26 mouse cellular contexts compared by ENCODE assay signal in genomic region chr4:8945116-8945515, GRCm38 (mm10).
DNase-seq lines count a peak whose midpoint lies in the region; ATAC-seq and TF ChIP-seq lines count a peak whose summit lies in the region.
"Had no signal": no experiment of that assay in that cellular context is flagged by ENCODE, and none has a peak within 500 bp of the region (broad histone marks: within the 10 kb centered on the region; RNA-seq: fewer than 3 reads in every experiment).

No protein-coding gene starts in this region.

- no peak overlapping the region for H3K9ac ChIP-seq in limb, embryonic 14.5 days (ENCODE audit: low read depth, low read length, severe bottlenecking)
- H3K9ac ChIP-seq: forebrain, embryonic 13.5 days; hindbrain, embryonic 15.5 days; kidney, embryonic 15.5 days; lung, embryonic 15.5 days; midbrain, embryonic 12.5 days; neural tube, embryonic 13.5 days had no signal

- intact Hi-C loops in gastrocnemius, postnatal 14 days (cut with DNase I; ENCODE audit: low total_unique reads), result no loop called here
- intact Hi-C loops in left cerebral cortex, postnatal 25 days (cut with DNase I), result no loop called here
- intact Hi-C loops in left cerebral cortex, adult 2 months (cut with DNase I), result no loop called here

- no peak overlapping the region for H3K4me2 ChIP-seq in limb, embryonic 14.5 days (replicated peaks; ENCODE audit: low read depth, low read length, severe bottlenecking)
- H3K4me2 ChIP-seq: forebrain, embryonic 13.5 days; heart, embryonic 11.5 days; hindbrain, embryonic 15.5 days; kidney, embryonic 15.5 days; liver, embryonic 11.5 days; lung, embryonic 15.5 days; midbrain, embryonic 12.5 days; neural tube, embryonic 13.5 days had no signal

- H3K27me3 ChIP-seq in limb, embryonic 14.5 days (ENCODE audit: control insufficient read depth, insufficient read depth, low read length), result no peaks in the 10 kb centered on the region
- H3K27me3 ChIP-seq: forebrain, embryonic 13.5 days; hindbrain, embryonic 15.5 days; kidney, embryonic 15.5 days; lung, embryonic 15.5 days; midbrain, embryonic 12.5 days; neural tube, embryonic 13.5 days had no signal

- no peaks in the 10 kb centered on the region for H3K9me3 ChIP-seq in limb, embryonic 14.5 days (ENCODE audit: control insufficient read depth, low read length)
- H3K9me3 ChIP-seq: forebrain, embryonic 13.5 days; hindbrain, embryonic 15.5 days; kidney, embryonic 15.5 days; lung, embryonic 15.5 days; midbrain, embryonic 12.5 days; neural tube, embryonic 13.5 days had no signal

- no peak for TF ChIP-seq CTCF in left cerebral cortex, adult 2 months (IDR thresholded peaks at IDR 0.05)

- no peak overlapping the region for H3K4me3 ChIP-seq in limb, embryonic 14.5 days (replicated peaks; ENCODE audit: low read length)
- no peak overlapping the region for H3K4me3 ChIP-seq in left cerebral cortex, adult 2 months
- H3K4me3 ChIP-seq: erythroblast, embryonic 14.5 days; forebrain, embryonic 13.5 days; hindbrain, embryonic 15.5 days; kidney, embryonic 15.5 days; lung, embryonic 15.5 days; midbrain, embryonic 12.5 days; neural tube, embryonic 13.5 days had no signal

- no peaks in the 10 kb centered on the region for H3K36me3 ChIP-seq in limb, embryonic 14.5 days (ENCODE audit: control insufficient read depth, insufficient read depth, low read length)
- H3K36me3 ChIP-seq: hindbrain, embryonic 15.5 days; kidney, embryonic 15.5 days; lung, embryonic 15.5 days; midbrain, embryonic 12.5 days; neural tube, embryonic 13.5 days had no signal

- 77% methylated on average over 10 of the region's 10 CpGs for WGBS in limb, embryonic 14.5 days

- H3K27ac ChIP-seq in limb, embryonic 14.5 days (replicated peaks; ENCODE audit: low read depth, low read length), result no peak overlapping the region
- no peak overlapping the region for H3K27ac ChIP-seq in left cerebral cortex, adult 2 months
- H3K27ac ChIP-seq: forebrain, embryonic 13.5 days; hindbrain, embryonic 15.5 days; kidney, embryonic 15.5 days; lung, embryonic 15.5 days; midbrain, embryonic 12.5 days; neural tube, embryonic 13.5 days had no signal

- H3K4me1 ChIP-seq in limb, embryonic 14.5 days (ENCODE audit: control insufficient read depth, insufficient read depth, low read length), result no peaks in the 10 kb centered on the region
- H3K4me1 ChIP-seq: hindbrain, embryonic 15.5 days; kidney, embryonic 15.5 days; lung, embryonic 15.5 days; midbrain, embryonic 12.5 days had no signal

- ATAC-seq in limb, embryonic 14.5 days (ENCODE audit: low FRiP score, low read depth), result 0 out of 2 replicates have a peak, but pooled peaks have one; percentile 50
- ATAC-seq: forebrain, embryonic 13.5 days; inflammation-experienced regulatory T-cells, adult 6 months had no signal

- TF ChIP-seq POLR2A in limb, embryonic 14.5 days (IDR thresholded peaks at IDR 0.05; ENCODE audit: borderline replicate concordance, extremely low read depth, insufficient read depth, insufficient read length), result no peak

- peak; percentile 46 to 47 for DNase-seq in gastrocnemius, adult 8-10 months (ENCODE audit: low spot score in 2 of 2)
- no peak for DNase-seq in gastrocnemius, postnatal 14 days
- DNase-seq in 3T3-L1 (ENCODE audit: low read depth, low spot score) (peak; percentile 56), NIH3T3 (ENCODE audit: low read depth) (peak; percentile 3)
- DNase-seq in limb, embryonic 14.5 days (ENCODE audit: low spot score), result no peak
- no peak for DNase-seq in left cerebral cortex, postnatal 25 days (ENCODE audit: low spot score in 2 of 2)
- DNase-seq in left cerebral cortex, adult 2 months (ENCODE audit: extremely low spot score in 1 of 2, low spot score in 2 of 2), result no peak
- DNase-seq in B cell, adult 2 months, result no peak
- DNase-seq: adrenal gland, adult 2 months; cerebellum, adult 2 months; cerebellum, postnatal 14 days; heart, adult 18-20 months; kidney, adult 11 months; kidney, postnatal 25 days; left cerebral cortex, postnatal 4 days; thymus, postnatal 4 days had no signal

Comparison
In these comparisons a context has a peak if more than half of its experiments do, and no peak if none do; other contexts are left out.
1. DNase-seq: peak in gastrocnemius, adult 8-10 months (2 of 2), 3T3-L1 (single experiment) and NIH3T3 (single experiment); none in gastrocnemius, postnatal 14 days (single experiment), limb, embryonic 14.5 days (single experiment), left cerebral cortex, postnatal 25 days (0 of 2), left cerebral cortex, adult 2 months (0 of 2) and B cell, adult 2 months (0 of 2).